Mouse (Mus musculus) liver, embryonic 16.5 days (tissue): ENCODE measurements around the gene Tdp1. TPM values are rescaled to one million over a fixed set of nuclear protein-coding genes. Genes with fewer than 3 reads are reported as not detected.

ENCODE experiments used
- ATAC-seq: fragments of 200-750 bp; cut with Nextera tagmentation; 2 replicates; pipeline ENCODE4 v1.8.0; 2017; ENCODE audit warnings: low read depth, mild to moderate bottlenecking, moderate number of reproducible peaks, moderate library complexity
- H3K27ac ChIP-seq: fragments of 300-500 bp; sonication (generic); 2 replicates; pipeline ENCODE4 v1.5.1; 2014; ENCODE audit warnings: mild to moderate bottlenecking, low read length
- H3K27me3 ChIP-seq: fragments of 300-500 bp; sonication (generic); 2 replicates; pipeline ENCODE4 v1.6.1; 2014; ENCODE audit warnings: low read depth, low read length, mixed read lengths; ENCODE audit not compliant: control insufficient read depth, insufficient read depth
- H3K36me3 ChIP-seq: fragments of 300-500 bp; sonication (generic); 2 replicates; pipeline ENCODE4 v1.6.1; 2014; ENCODE audit warnings: mild to moderate bottlenecking; ENCODE audit not compliant: control insufficient read depth, insufficient read depth
- H3K4me1 ChIP-seq: fragments of 300-500 bp; sonication (generic); 2 replicates; pipeline ENCODE4 v1.6.1; 2014; ENCODE audit warnings: low read depth, low read length, mixed read lengths; ENCODE audit not compliant: control insufficient read depth
- H3K4me2 ChIP-seq: fragments of 300-500 bp; sonication (generic); 2 replicates; pipeline ENCODE4 v1.6.1; 2014; ENCODE audit warnings: low read depth, low read length, mixed read lengths
- H3K4me3 ChIP-seq: fragments of 300-500 bp; sonication (generic); 2 replicates; pipeline ENCODE4 v1.5.1; 2014; ENCODE audit warnings: low read depth, mild to moderate bottlenecking, low read length
- H3K9ac ChIP-seq: fragments of 300-500 bp; sonication (generic); 2 replicates; pipeline ENCODE4 v1.6.1; 2014; ENCODE audit warnings: low read depth, low read length
- H3K9me3 ChIP-seq: fragments of 300-500 bp; sonication (generic); replicated peaks from 2 replicates; pipeline ENCODE4 v1.6.1; 2016; ENCODE audit warnings: low read length; ENCODE audit not compliant: control insufficient read depth
- WGBS: fragments of 180-500 bp; shearing (Covaris S2); extraction: QIAGEN DNeasy Blood & Tissue Kit; methylation state at CpG from one replicate; pipeline ENCODE4 v1.1.7; 2014; ENCODE audit not compliant: insufficient replicate concordance; 5-methylcytosine and 5-hydroxymethylcytosine counted together
- polyA plus RNA-seq: library from polyadenylated mRNA; unstranded; fragments of >200 nt; fragmentation: Nextera tagmentation; extraction: Ambion mirVana; gene quantifications from 2 replicates; pipeline ENCODE4 v1.2.1, GENCODE M21; 2015

Gene Tdp1
- polyA plus RNA-seq, 1 experiment from 2014 or later = 19.3 TPM

DNA sequence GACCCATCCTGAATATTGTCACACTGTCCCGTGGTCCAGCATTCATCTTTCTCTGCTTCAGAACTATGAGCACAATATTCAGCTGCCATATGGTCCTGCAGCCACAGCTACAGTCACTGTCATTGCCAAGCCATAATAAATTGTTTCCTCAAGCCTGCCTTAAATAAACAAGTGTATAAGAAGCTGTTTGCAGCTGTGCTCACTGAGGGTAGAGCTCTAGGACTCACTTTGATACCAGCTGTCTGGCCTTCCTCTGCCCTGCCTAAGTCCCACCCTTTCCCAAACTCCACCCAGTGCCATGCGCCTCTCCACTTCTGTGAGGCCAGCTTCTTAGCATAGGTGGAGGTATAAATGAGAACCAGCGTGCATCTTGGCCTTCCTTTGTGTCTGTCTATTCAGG, 49.3 kb downstream of the Tdp1 start:
- 74% methylated on average over 3 of the region's 3 CpGs for WGBS
- no peak overlapping the region for H3K4me2 ChIP-seq
- no peak overlapping the region for H3K4me3 ChIP-seq
- no peaks in the 10 kb centered on the region for H3K36me3 ChIP-seq
- H3K4me1 ChIP-seq = no peaks in the 10 kb centered on the region
- no peak overlapping the region for H3K9ac ChIP-seq
- H3K27ac ChIP-seq = no peak overlapping the region
- ATAC-seq = no peak
- no peaks in the 10 kb centered on the region for H3K9me3 ChIP-seq
- no peaks in the 10 kb centered on the region for H3K27me3 ChIP-seq

- H3K27me3 ChIP-seq = no peaks in the 10 kb centered on the region
- H3K4me2 ChIP-seq = no peak overlapping the region
- H3K4me1 ChIP-seq = no peaks in the 10 kb centered on the region
- no peak for ATAC-seq
- H3K9me3 ChIP-seq = no peaks in the 10 kb centered on the region
- H3K27ac ChIP-seq = no peak overlapping the region
- H3K9ac ChIP-seq = no peak overlapping the region
- no peaks in the 10 kb centered on the region for H3K36me3 ChIP-seq
- H3K4me3 ChIP-seq = no peak overlapping the region
- 77% methylated on average over 8 of the region's 8 CpGs for WGBS
These were observed 51.1 kb downstream of the Tdp1 start for GRCm38 (mm10) chr12:99935403-99935802.

- no peaks in the 10 kb centered on the region for H3K27me3 ChIP-seq
- no peaks in the 10 kb centered on the region for H3K4me1 ChIP-seq
- no peaks in the 10 kb centered on the region for H3K9me3 ChIP-seq
- ATAC-seq = no peak
- H3K27ac ChIP-seq = no peak overlapping the region
- 66% methylated on average over 4 of the region's 4 CpGs for WGBS
- no peak overlapping the region for H3K4me2 ChIP-seq
- H3K9ac ChIP-seq = no peak overlapping the region
- H3K4me3 ChIP-seq = no peak overlapping the region
- H3K36me3 ChIP-seq = no peaks in the 10 kb centered on the region
These were observed 54.2 kb downstream of the Tdp1 start for GRCm38 (mm10) chr12:99938476-99938875.

GRCm38 (mm10) chr12:99939179-99939578, 54.9 kb downstream of the Tdp1 start:
- no peaks in the 10 kb centered on the region for H3K4me1 ChIP-seq
- H3K4me3 ChIP-seq = no peak overlapping the region
- no peak overlapping the region for H3K9ac ChIP-seq
- no peaks in the 10 kb centered on the region for H3K27me3 ChIP-seq
- ATAC-seq = no peak
- H3K36me3 ChIP-seq = no peaks in the 10 kb centered on the region
- no peak overlapping the region for H3K27ac ChIP-seq
- H3K9me3 ChIP-seq = no peaks in the 10 kb centered on the region
- no peak overlapping the region for H3K4me2 ChIP-seq
- 77% methylated on average over 6 of the region's 6 CpGs for WGBS

GRCm38 (mm10) chr12:99940704-99941103, 56.4 kb downstream of the Tdp1 start:
- H3K9ac ChIP-seq = no peak overlapping the region
- 78% methylated on average over 7 of the region's 7 CpGs for WGBS

GRCm38 (mm10) chr12:99942441-99942840, 58.1 kb downstream of the Tdp1 start:
- H3K27ac ChIP-seq = no peak overlapping the region
- no peaks in the 10 kb centered on the region for H3K9me3 ChIP-seq
- H3K4me3 ChIP-seq = no peak overlapping the region
- WGBS = 43% methylated on average over 8 of the region's 8 CpGs
- H3K9ac ChIP-seq = no peak overlapping the region
- no peak for ATAC-seq
- H3K4me2 ChIP-seq = no peak overlapping the region
- no peaks in the 10 kb centered on the region for H3K4me1 ChIP-seq
- H3K27me3 ChIP-seq = no peaks in the 10 kb centered on the region
- no peaks in the 10 kb centered on the region for H3K36me3 ChIP-seq

More at GRCm38 (mm10) chr12:99940704-99941103, 56.4 kb downstream of the Tdp1 start:
- Histone ChIP-seq H3K27me3 (no peaks in the 10 kb centered on the region), H3K4me2 (no peak overlapping the region), H3K9me3 (no peaks in the 10 kb centered on the region), H3K27ac (no peak overlapping the region), H3K4me1 (no peaks in the 10 kb centered on the region), H3K4me3 (no peak overlapping the region), H3K36me3 (no peaks in the 10 kb centered on the region)
- ATAC-seq = no peak

GRCm38 (mm10) chr12:99952928-99953327, 68.6 kb downstream of the Tdp1 start:
- Histone ChIP-seq H3K27ac (no peak overlapping the region), H3K4me1 (no peaks in the 10 kb centered on the region), H3K4me2 (no peak overlapping the region), H3K9ac (no peak overlapping the region), H3K36me3 (no peaks in the 10 kb centered on the region), H3K4me3 (no peak overlapping the region), H3K9me3 (no peaks in the 10 kb centered on the region), H3K27me3 (no peaks in the 10 kb centered on the region)
- ATAC-seq = no peak
- 61% methylated on average over 7 of the region's 7 CpGs for WGBS

GRCm38 (mm10) chr12:99956411-99956810, 72.1 kb downstream of the Tdp1 start:
- H3K4me3 ChIP-seq = no peak overlapping the region
- H3K36me3 ChIP-seq = no peaks in the 10 kb centered on the region
- 27% methylated on average over 7 of the region's 7 CpGs for WGBS
- H3K4me2 ChIP-seq = no peak overlapping the region
- no peak overlapping the region for H3K9ac ChIP-seq
- no peaks in the 10 kb centered on the region for H3K27me3 ChIP-seq
- no peak overlapping the region for H3K27ac ChIP-seq
- no peak for ATAC-seq
- H3K4me1 ChIP-seq = peaks cover 6% of the 10 kb centered on the region
- H3K9me3 ChIP-seq = no peaks in the 10 kb centered on the region

DNA sequence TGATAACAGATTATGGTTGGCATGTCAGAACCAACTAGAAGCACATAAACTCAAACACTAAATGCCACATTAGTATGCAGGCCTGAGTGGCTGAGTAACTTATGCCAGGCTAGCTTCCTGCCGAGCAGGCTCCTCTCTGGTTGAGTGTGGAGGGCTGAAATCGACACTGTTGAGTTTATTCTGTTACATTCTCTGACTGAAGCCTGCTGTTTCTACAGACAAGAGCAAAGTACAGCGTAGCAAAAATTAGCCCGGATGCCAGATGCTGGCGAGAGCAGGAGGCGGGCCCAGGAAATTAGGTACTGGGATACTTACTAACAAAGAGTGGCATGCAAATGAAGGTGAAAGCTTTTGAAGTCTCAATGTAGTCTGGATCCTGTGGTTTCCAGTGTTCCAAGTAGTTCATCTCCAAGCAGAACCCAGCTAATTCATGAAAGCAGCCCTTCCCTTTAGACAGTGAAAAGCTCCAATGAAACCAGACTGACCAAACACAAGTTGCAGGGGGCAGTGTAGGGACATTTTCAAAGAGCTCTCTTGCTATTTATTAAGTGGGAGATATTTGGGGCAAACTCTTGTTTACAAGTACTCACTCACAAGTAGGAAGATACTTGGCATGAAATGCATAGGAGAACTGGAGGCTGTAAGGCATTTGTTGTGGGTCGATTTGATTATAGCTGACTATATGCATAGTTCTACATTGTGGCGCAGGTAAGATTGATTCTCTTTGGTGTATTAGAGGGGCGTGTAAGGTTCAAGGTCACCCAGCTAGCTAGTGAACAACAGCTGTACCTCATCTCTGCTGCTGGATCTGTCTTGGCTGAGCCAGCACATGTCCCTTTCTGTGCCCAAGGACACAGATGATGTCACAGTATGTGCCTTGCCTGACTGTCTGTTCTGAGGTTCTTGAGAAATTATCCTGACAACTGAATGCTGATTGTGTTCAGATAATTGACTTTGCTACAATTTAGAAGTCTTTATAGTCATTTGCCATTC, 74.0 kb downstream of the Tdp1 start:
- no peak overlapping the region for H3K27ac ChIP-seq
- no peaks in the 10 kb centered on the region for H3K36me3 ChIP-seq
- H3K9ac ChIP-seq = no peak overlapping the region
- no peaks in the 10 kb centered on the region for H3K9me3 ChIP-seq
- H3K4me1 ChIP-seq = peaks cover 6% of the 10 kb centered on the region
- WGBS = 59% methylated on average over 9 of the region's 9 CpGs
- peaks cover 3% of the 10 kb centered on the region; the same call in 1 of the 2 replicates for H3K27me3 ChIP-seq
- 0 out of 2 replicates have a peak, but pooled peaks have one; percentile 19 for ATAC-seq
- H3K4me2 ChIP-seq = no peak overlapping the region
- no peak overlapping the region for H3K4me3 ChIP-seq
